Mouse (Mus musculus): ENCODE measurements at regions not wholly inside any gene's neighbourhood (a gene's known extent, or its start where the extent isn't known, plus 50 kb on each side); places are given as distances from the start of the nearest gene placed in this dataset.

- no peak overlapping the region for H3K4me2 ChIP-seq (replicated peaks; ENCODE audit: low read depth, low read length)
- no peaks in the 10 kb centered on the region for H3K27me3 ChIP-seq (ENCODE audit: control insufficient read depth, insufficient read depth, low read length)
- no peak overlapping the region for H3K9ac ChIP-seq (ENCODE audit: low read depth, low read length)
- H3K36me3 ChIP-seq (ENCODE audit: control insufficient read depth, insufficient read depth, low read length): no peaks in the 10 kb centered on the region
- no peak overlapping the region for H3K27ac ChIP-seq (ENCODE audit: low read depth, low read length)
- 76% methylated on average over 6 of the region's 6 CpGs for WGBS
- no peaks in the 10 kb centered on the region for H3K9me3 ChIP-seq (ENCODE audit: control insufficient read depth, low read length)
- no peaks in the 10 kb centered on the region for H3K4me1 ChIP-seq (replicated peaks; ENCODE audit: control insufficient read depth, insufficient read depth, low read length)
- DNase-seq (ENCODE audit: low spot score): no peak
- no peak overlapping the region for H3K4me3 ChIP-seq (ENCODE audit: low read depth, low read length)
- ATAC-seq (ENCODE audit: low FRiP score): no peak
These were observed 386.8 kb upstream of the A1bg start for GRCm38 (mm10) chr15:61309452-61310165.

GRCm38 (mm10) chr15:61308936-61309335 is 386.1 kb upstream of the A1bg start:
- no peak overlapping the region for H3K4me2 ChIP-seq (replicated peaks; ENCODE audit: low read depth, low read length)
- no peaks in the 10 kb centered on the region for H3K27me3 ChIP-seq (ENCODE audit: control insufficient read depth, insufficient read depth, low read length)
- no peaks in the 10 kb centered on the region for H3K4me1 ChIP-seq (replicated peaks; ENCODE audit: control insufficient read depth, insufficient read depth, low read length)
- no peaks in the 10 kb centered on the region for H3K9me3 ChIP-seq (ENCODE audit: control insufficient read depth, low read length)
- ATAC-seq (ENCODE audit: low FRiP score) (no peak), DNase-seq (ENCODE audit: low spot score) (no peak)
- no peak overlapping the region for H3K4me3 ChIP-seq (ENCODE audit: low read depth, low read length)
- WGBS: 87% methylated on average over 4 of the region's 4 CpGs
- H3K9ac ChIP-seq (ENCODE audit: low read depth, low read length): no peak overlapping the region
- no peak overlapping the region for H3K27ac ChIP-seq (ENCODE audit: low read depth, low read length)
- no peaks in the 10 kb centered on the region for H3K36me3 ChIP-seq (ENCODE audit: control insufficient read depth, insufficient read depth, low read length)

GRCm38 (mm10) chr15:61304546-61304945 is 381.7 kb upstream of the A1bg start:
- 72% methylated on average over 3 of the region's 3 CpGs for WGBS
- Histone ChIP-seq H3K36me3 (ENCODE audit: control insufficient read depth, insufficient read depth, low read length) (no peaks in the 10 kb centered on the region), H3K4me1 (replicated peaks; ENCODE audit: control insufficient read depth, insufficient read depth, low read length) (no peaks in the 10 kb centered on the region), H3K9ac (ENCODE audit: low read depth, low read length) (no peak overlapping the region), H3K4me3 (ENCODE audit: low read depth, low read length) (no peak overlapping the region), H3K27ac (ENCODE audit: low read depth, low read length) (no peak overlapping the region), H3K4me2 (replicated peaks; ENCODE audit: low read depth, low read length) (no peak overlapping the region), H3K9me3 (ENCODE audit: control insufficient read depth, low read length) (no peaks in the 10 kb centered on the region), H3K27me3 (ENCODE audit: control insufficient read depth, insufficient read depth, low read length) (no peaks in the 10 kb centered on the region)
- ATAC-seq (ENCODE audit: low FRiP score): no peak
- DNase-seq (ENCODE audit: low spot score): no peak

- DNase-seq (ENCODE audit: low spot score) (no peak), ATAC-seq (ENCODE audit: low FRiP score) (no peak)
- no peak overlapping the region for H3K27ac ChIP-seq (ENCODE audit: low read depth, low read length)
- H3K36me3 ChIP-seq (ENCODE audit: control insufficient read depth, insufficient read depth, low read length): no peaks in the 10 kb centered on the region
- WGBS: 93% methylated on average over 6 of the region's 6 CpGs
- H3K27me3 ChIP-seq (ENCODE audit: control insufficient read depth, insufficient read depth, low read length): no peaks in the 10 kb centered on the region
- no peak overlapping the region for H3K9ac ChIP-seq (ENCODE audit: low read depth, low read length)
- no peaks in the 10 kb centered on the region for H3K4me1 ChIP-seq (replicated peaks; ENCODE audit: control insufficient read depth, insufficient read depth, low read length)
- no peak overlapping the region for H3K4me3 ChIP-seq (ENCODE audit: low read depth, low read length)
- no peak overlapping the region for H3K4me2 ChIP-seq (replicated peaks; ENCODE audit: low read depth, low read length)
- no peaks in the 10 kb centered on the region for H3K9me3 ChIP-seq (ENCODE audit: control insufficient read depth, low read length)
These were observed 377.0 kb upstream of the A1bg start for GRCm38 (mm10) chr15:61299796-61300195.

GRCm38 (mm10) chr15:61297447-61298208 is 374.8 kb upstream of the A1bg start:
- Histone ChIP-seq H3K4me3 (ENCODE audit: low read depth, low read length) (no peak overlapping the region), H3K27me3 (ENCODE audit: control insufficient read depth, insufficient read depth, low read length) (no peaks in the 10 kb centered on the region), H3K36me3 (ENCODE audit: control insufficient read depth, insufficient read depth, low read length) (no peaks in the 10 kb centered on the region), H3K27ac (ENCODE audit: low read depth, low read length) (no peak overlapping the region), H3K4me2 (replicated peaks; ENCODE audit: low read depth, low read length) (no peak overlapping the region), H3K9ac (ENCODE audit: low read depth, low read length) (no peak overlapping the region), H3K4me1 (replicated peaks; ENCODE audit: control insufficient read depth, insufficient read depth, low read length) (no peaks in the 10 kb centered on the region), H3K9me3 (ENCODE audit: control insufficient read depth, low read length) (no peaks in the 10 kb centered on the region)
- no peak for DNase-seq (ENCODE audit: low spot score)
- WGBS: 85% methylated on average over 5 of the region's 5 CpGs
- no peak for ATAC-seq (ENCODE audit: low FRiP score)

GRCm38 (mm10) chr15:61294616-61295015 is 371.8 kb upstream of the A1bg start:
- ATAC-seq (ENCODE audit: low FRiP score): no peak
- no peaks in the 10 kb centered on the region for H3K36me3 ChIP-seq (ENCODE audit: control insufficient read depth, insufficient read depth, low read length)
- H3K9ac ChIP-seq (ENCODE audit: low read depth, low read length): no peak overlapping the region
- no peaks in the 10 kb centered on the region for H3K9me3 ChIP-seq (ENCODE audit: control insufficient read depth, low read length)
- no peak overlapping the region for H3K4me2 ChIP-seq (replicated peaks; ENCODE audit: low read depth, low read length)
- H3K4me1 ChIP-seq (replicated peaks; ENCODE audit: control insufficient read depth, insufficient read depth, low read length): no peaks in the 10 kb centered on the region
- H3K27ac ChIP-seq (ENCODE audit: low read depth, low read length): no peak overlapping the region
- no peak for DNase-seq (ENCODE audit: low spot score)
- H3K4me3 ChIP-seq (ENCODE audit: low read depth, low read length): no peak overlapping the region
- 85% methylated on average over 2 of the region's 2 CpGs for WGBS
- H3K27me3 ChIP-seq (ENCODE audit: control insufficient read depth, insufficient read depth, low read length): no peaks in the 10 kb centered on the region

GRCm38 (mm10) chr15:61294131-61294530 is 371.3 kb upstream of the A1bg start:
- Histone ChIP-seq H3K36me3 (ENCODE audit: control insufficient read depth, insufficient read depth, low read length) (no peaks in the 10 kb centered on the region), H3K4me3 (ENCODE audit: low read depth, low read length) (no peak overlapping the region), H3K9ac (ENCODE audit: low read depth, low read length) (no peak overlapping the region), H3K4me2 (replicated peaks; ENCODE audit: low read depth, low read length) (no peak overlapping the region), H3K27me3 (ENCODE audit: control insufficient read depth, insufficient read depth, low read length) (no peaks in the 10 kb centered on the region), H3K4me1 (replicated peaks; ENCODE audit: control insufficient read depth, insufficient read depth, low read length) (no peaks in the 10 kb centered on the region), H3K9me3 (ENCODE audit: control insufficient read depth, low read length) (no peaks in the 10 kb centered on the region), H3K27ac (ENCODE audit: low read depth, low read length) (no peak overlapping the region)
- DNase-seq (ENCODE audit: low spot score): no peak
- no peak for ATAC-seq (ENCODE audit: low FRiP score)
- 77% methylated on average over 4 of the region's 4 CpGs for WGBS

- H3K4me2 ChIP-seq (replicated peaks; ENCODE audit: low read depth, low read length): no peak overlapping the region
- no peak overlapping the region for H3K27ac ChIP-seq (ENCODE audit: low read depth, low read length)
- no peaks in the 10 kb centered on the region for H3K9me3 ChIP-seq (ENCODE audit: control insufficient read depth, low read length)
- H3K27me3 ChIP-seq (ENCODE audit: control insufficient read depth, insufficient read depth, low read length): no peaks in the 10 kb centered on the region
- WGBS: 35% methylated on average over 4 of the region's 4 CpGs
- H3K36me3 ChIP-seq (ENCODE audit: control insufficient read depth, insufficient read depth, low read length): no peaks in the 10 kb centered on the region
- H3K9ac ChIP-seq (ENCODE audit: low read depth, low read length): no peak overlapping the region
- no peak overlapping the region for H3K4me3 ChIP-seq (ENCODE audit: low read depth, low read length)
- DNase-seq (ENCODE audit: low spot score) (peak; percentile 5), ATAC-seq (ENCODE audit: low FRiP score) (no peak; the same call in 1 of the 2 replicates)
- no peaks in the 10 kb centered on the region for H3K4me1 ChIP-seq (replicated peaks; ENCODE audit: control insufficient read depth, insufficient read depth, low read length)
These were observed 346.0 kb upstream of the A1bg start for GRCm38 (mm10) chr15:61268766-61269165.

- Histone ChIP-seq H3K9me3 (ENCODE audit: control insufficient read depth, low read length) (no peaks in the 10 kb centered on the region), H3K9ac (ENCODE audit: low read depth, low read length) (no peak overlapping the region), H3K4me2 (replicated peaks; ENCODE audit: low read depth, low read length) (no peak overlapping the region), H3K36me3 (ENCODE audit: control insufficient read depth, insufficient read depth, low read length) (no peaks in the 10 kb centered on the region), H3K27me3 (ENCODE audit: control insufficient read depth, insufficient read depth, low read length) (no peaks in the 10 kb centered on the region), H3K4me1 (replicated peaks; ENCODE audit: control insufficient read depth, insufficient read depth, low read length) (no peaks in the 10 kb centered on the region), H3K27ac (ENCODE audit: low read depth, low read length) (no peak overlapping the region), H3K4me3 (ENCODE audit: low read depth, low read length) (no peak overlapping the region)
- 85% methylated on average over 2 of the region's 2 CpGs for WGBS
- no peak for DNase-seq (ENCODE audit: low spot score)
- no peak for ATAC-seq (ENCODE audit: low FRiP score)
These were observed 336.2 kb upstream of the A1bg start for GRCm38 (mm10) chr15:61259047-61259446.
